Mouse (Mus musculus) T-cell, adult 2 months (primary cell): Measurements from ENCODE around the gene Med31.

Source experiments
- DNase-seq: peaks from one replicate; pipeline ENCODE4 v3.0.0; 2022; ENCODE audit warnings: low spot score

Gene Med31

DNA sequence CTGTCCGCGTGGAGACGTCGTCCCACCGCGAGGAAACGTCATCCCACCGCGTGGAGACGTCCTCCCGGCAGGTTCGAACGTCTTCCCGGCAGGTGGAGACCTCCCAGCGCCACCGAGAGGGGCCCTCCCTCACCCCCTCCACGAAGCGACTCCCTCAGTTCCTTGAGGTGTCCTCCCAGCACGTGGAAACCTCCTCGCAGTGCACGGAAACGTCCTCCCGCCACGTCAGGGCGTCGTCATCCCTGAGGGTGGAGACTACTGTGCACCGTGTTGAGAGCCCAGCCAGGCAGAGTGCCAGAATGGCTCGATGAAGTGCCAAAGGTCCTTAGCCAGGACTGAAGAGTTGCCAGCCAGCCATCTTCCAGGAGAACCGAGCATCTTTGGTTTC lies at the start of gene Med31:
TSS of gene Med31 (minus strand) at position 183 of the 388 bp plus-strand sequence.
- peak; percentile 83 for DNase-seq

GRCm38 (mm10) chr11:72256441-72256840 lies 41.0 kb upstream of the Med31 start:
- DNase-seq = no peak

- no peak for DNase-seq
Measured at GRCm38 (mm10) chr11:72255629-72256028, 40.2 kb upstream of the Med31 start.

GRCm38 (mm10) chr11:72245196-72245753 lies 29.9 kb upstream of the Med31 start:
- DNase-seq = no peak

GRCm38 (mm10) chr11:72240062-72240860 lies 24.9 kb upstream of the Med31 start:
- no peak for DNase-seq

GRCm38 (mm10) chr11:72234013-72234412 lies 18.6 kb upstream of the Med31 start:
- DNase-seq = no peak

DNA sequence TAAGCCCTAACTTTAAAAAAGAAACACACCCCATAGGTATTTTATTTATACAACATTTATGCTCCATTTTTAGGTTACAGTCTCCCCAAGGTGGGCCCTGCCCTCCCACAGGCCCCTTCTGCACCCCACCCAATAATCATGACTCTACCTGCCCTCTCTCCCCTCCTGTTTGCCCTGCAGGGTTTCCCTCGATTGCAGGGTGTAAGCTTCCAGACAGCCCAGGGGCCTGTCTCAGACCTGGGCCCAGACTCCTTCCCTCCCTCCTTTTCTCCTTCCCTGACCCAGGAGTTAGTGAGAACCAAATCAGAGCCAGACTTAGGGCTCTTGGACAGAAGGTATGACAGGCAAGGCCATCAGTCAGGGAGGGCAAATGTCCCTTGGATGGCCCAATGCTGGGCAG lies 17.6 kb upstream of the Med31 start:
- no peak for DNase-seq

- no peak for DNase-seq
Measured at GRCm38 (mm10) chr11:72232068-72232467, 16.7 kb upstream of the Med31 start.

- DNase-seq = no peak
Measured at GRCm38 (mm10) chr11:72228513-72228912, 13.1 kb upstream of the Med31 start.

GRCm38 (mm10) chr11:72226901-72227300 lies 11.5 kb upstream of the Med31 start:
- no peak for DNase-seq

DNA sequence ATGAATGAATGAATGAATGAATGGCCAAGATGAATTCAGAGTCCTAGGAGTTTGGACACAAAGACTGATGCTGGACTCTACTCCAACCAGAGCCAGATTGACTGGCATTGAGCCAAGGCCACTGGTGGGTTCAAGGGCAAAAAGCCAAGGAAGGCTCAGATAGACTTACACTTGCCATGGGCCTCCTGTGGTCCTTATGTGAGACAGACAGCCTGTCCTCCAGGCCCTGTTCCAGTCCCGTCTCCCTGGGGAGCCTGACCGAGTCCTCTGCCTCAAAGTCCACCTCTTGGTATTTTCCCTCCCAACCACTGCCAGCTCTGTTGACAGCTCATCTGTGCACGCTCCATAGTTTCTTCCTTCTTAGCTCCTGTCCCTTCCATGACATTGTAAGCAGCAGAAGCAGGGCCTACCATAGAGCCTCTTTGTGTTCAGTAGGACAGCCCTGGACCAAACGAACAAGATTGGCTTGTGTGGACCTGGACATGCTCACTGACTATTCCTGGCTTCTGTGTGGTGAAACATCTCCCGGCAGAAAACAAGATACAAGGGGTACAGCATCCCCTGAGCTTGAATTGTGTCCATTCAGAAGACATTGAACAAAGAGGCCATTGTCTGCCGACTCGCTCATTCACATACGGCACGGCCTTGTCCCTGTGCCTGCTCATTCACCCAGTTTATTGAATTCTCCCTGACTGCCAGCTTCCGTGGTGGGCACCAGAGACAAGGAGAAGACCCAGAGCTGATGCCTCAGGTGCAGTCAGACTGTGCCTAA lies 10.8 kb upstream of the Med31 start:
- DNase-seq = no peak

GRCm38 (mm10) chr11:72224865-72225264 lies 9.5 kb upstream of the Med31 start:
- DNase-seq = peak; percentile 59

- no peak for DNase-seq
Measured at GRCm38 (mm10) chr11:72223414-72223813, 8.0 kb upstream of the Med31 start.

- DNase-seq = peak; percentile 75
Measured at GRCm38 (mm10) chr11:72221278-72221677, 5.9 kb upstream of the Med31 start.

DNA sequence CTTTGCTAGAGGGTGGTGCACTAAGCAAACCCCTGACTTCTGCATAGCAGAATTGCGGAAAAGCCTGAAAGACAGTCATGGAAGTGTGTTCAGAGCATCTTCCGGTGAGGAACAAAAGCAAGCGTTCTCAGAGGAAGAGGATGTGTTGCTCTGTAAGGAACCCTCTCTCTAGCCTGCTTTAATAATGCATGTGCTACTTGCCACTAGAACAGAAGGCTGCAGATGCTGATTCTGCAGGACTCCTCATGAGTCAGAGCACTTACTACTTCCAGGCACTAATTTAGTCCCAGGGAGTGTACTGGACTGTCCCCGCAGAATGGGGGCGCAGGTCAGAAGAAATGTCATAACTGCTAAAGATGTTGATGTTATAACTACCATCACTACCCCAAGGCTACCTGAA lies 1.7 kb upstream of the Med31 start:
- DNase-seq = no peak

- DNase-seq = peak; percentile 94
Measured at GRCm38 (mm10) chr11:72214591-72215409, 592 bp downstream of the Med31 start.

GRCm38 (mm10) chr11:72207834-72208377 lies 7.5 kb downstream of the Med31 start:
- no peak for DNase-seq

GRCm38 (mm10) chr11:72207204-72207833 lies 8.1 kb downstream of the Med31 start, which contains the start of the genes 4933427D14Rik and Txndc17:
TSS of gene 4933427D14Rik (minus strand) at chr11:72207459.
TSS of gene Txndc17 (plus strand) at chr11:72207547.
- peak; percentile 77 for DNase-seq

DNA sequence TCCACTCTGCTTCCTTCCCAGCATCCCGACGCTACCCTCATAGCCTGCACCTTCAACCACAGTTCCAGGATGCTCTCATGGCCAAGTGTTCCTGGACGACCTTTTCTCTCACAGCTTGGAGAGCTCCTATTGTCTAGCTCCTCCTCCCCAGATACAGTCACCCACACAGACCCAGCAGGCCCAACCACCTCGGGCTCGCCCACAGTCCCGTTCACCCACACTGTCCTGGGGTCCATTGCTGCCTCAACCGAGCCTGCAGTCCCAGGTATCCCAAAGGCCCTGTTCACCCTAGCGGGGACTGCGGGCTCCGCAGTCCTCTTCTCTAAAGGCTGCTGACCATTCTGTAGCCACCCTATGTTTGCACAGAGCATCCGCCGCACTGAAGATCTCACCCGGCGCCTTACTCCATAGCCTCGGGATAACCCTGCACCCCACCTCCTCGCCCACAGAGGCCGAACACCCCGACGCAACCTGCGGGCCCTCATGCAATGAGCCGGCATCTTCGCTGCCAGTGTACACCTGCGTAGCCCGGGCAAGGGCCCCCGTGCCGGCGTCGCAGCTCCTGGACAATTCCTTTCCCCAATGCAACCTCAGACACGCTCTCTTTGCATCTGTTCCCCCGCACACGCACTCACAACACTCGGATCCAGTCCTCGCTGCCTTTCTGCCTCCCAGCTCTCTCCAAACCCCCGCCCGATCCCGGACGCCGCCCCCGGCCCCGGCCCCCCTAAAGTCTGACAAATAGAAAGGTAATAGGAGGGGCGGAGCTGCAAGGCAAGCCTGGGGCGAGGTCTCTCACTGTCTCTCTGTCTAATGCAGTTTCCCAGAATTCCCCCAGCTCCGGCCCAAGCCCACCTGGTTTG lies 8.8 kb downstream of the Med31 start, which contains the start of gene Gm43951:
TSS of gene Gm43951 (minus strand) at position 500 of the 863 bp plus-strand sequence.
- DNase-seq = no peak

GRCm38 (mm10) chr11:72205256-72205655 lies 10.1 kb downstream of the Med31 start:
- no peak for DNase-seq
